Comparison of ENCODE assay signal across 16 mouse cellular contexts in genomic region chr2:118752792-118753108, GRCm38 (mm10). TPM values are rescaled to one million over a fixed set of nuclear protein-coding genes. Genes with fewer than 3 reads are reported as not detected.
DNase-seq lines count a peak whose midpoint lies in the region; ATAC-seq lines count a peak whose summit lies in the region.
"Had no signal": no experiment of that assay in that cellular context is flagged by ENCODE, and none has a peak within 500 bp of the region (broad histone marks: within the 10 kb centered on the region; RNA-seq: fewer than 3 reads in every experiment).

No protein-coding gene starts in this region.

- 61% methylated on average over 4 of the region's 4 CpGs for WGBS in stomach, embryonic 15.5 days
- WGBS in forebrain, embryonic 11.5 days: 82% methylated on average over 4 of the region's 4 CpGs

- peak; percentile 47 for DNase-seq in liver
- no peak for DNase-seq in cerebellum, adult 9-10 months
- no peak for DNase-seq in forebrain, embryonic 11.5 days (ENCODE audit: low spot score)
- DNase-seq: adrenal gland, postnatal 36 days; gastrocnemius, postnatal 14 days; kidney, postnatal 36 days; right cerebral cortex, postnatal 4 days had no signal

- H3K4me2 ChIP-seq in stomach, embryonic 15.5 days: no peak overlapping the region
- no peak overlapping the region for H3K4me2 ChIP-seq in forebrain, embryonic 11.5 days (ENCODE audit: low read depth, low read length, severe bottlenecking)
- H3K4me2 ChIP-seq: forebrain, embryonic 15.5 days; lung, embryonic 15.5 days had no signal

- no peak for ATAC-seq in erythroblast, adult 5-6 weeks (replicated peaks; ENCODE audit: low FRiP score, poor library complexity, severe bottlenecking)
- ATAC-seq in megakaryocyte, adult 5-6 weeks (ENCODE audit: poor library complexity, severe bottlenecking): no peak
- ATAC-seq in stomach, embryonic 15.5 days (ENCODE audit: insufficient read depth, low FRiP score, low read depth): no peak
- no peak for ATAC-seq in forebrain, embryonic 11.5 days (replicated peaks; ENCODE audit: low FRiP score)
- ATAC-seq: forebrain, embryonic 15.5 days; hindbrain, postnatal 0 days had no signal

- H3K9me3 ChIP-seq in erythroblast, embryonic 14.5 days (ENCODE audit: control insufficient read depth, low read length): no peaks in the 10 kb centered on the region
- no peaks in the 10 kb centered on the region for H3K9me3 ChIP-seq in megakaryocyte, embryonic 14.5 days
- H3K9me3 ChIP-seq in stomach, embryonic 15.5 days: no peaks in the 10 kb centered on the region
- H3K9me3 ChIP-seq in forebrain, embryonic 11.5 days (ENCODE audit: control insufficient read depth, low read length): no peaks in the 10 kb centered on the region
- H3K9me3 ChIP-seq: forebrain, embryonic 15.5 days; lung, embryonic 15.5 days had no signal

- peak overlapping the region; percentile 65 for H3K27ac ChIP-seq in stomach, embryonic 15.5 days
- H3K27ac ChIP-seq in forebrain, embryonic 11.5 days (ENCODE audit: low read depth, low read length): no peak overlapping the region
- H3K27ac ChIP-seq: forebrain, embryonic 15.5 days; hindbrain, postnatal 0 days; left cerebral cortex, adult 2 months; lung, embryonic 15.5 days had no signal

- peak overlapping the region; percentile 21 for H3K4me3 ChIP-seq in erythroblast, embryonic 14.5 days (replicated peaks)
- H3K4me3 ChIP-seq in megakaryocyte, embryonic 14.5 days (replicated peaks): peak overlapping the region; percentile 86
- no peak overlapping the region for H3K4me3 ChIP-seq in stomach, embryonic 15.5 days (replicated peaks)
- H3K4me3 ChIP-seq in forebrain, embryonic 11.5 days (ENCODE audit: low read depth, low read length): no peak overlapping the region
- H3K4me3 ChIP-seq: forebrain, embryonic 15.5 days; left cerebral cortex, adult 2 months; lung, embryonic 15.5 days had no signal

- H3K27me3 ChIP-seq in erythroblast, embryonic 14.5 days (ENCODE audit: control insufficient read depth): no peaks in the 10 kb centered on the region; the same call in 1 of the 2 replicates
- no peaks in the 10 kb centered on the region for H3K27me3 ChIP-seq in megakaryocyte, embryonic 14.5 days (replicated peaks)
- no peaks in the 10 kb centered on the region for H3K27me3 ChIP-seq in stomach, embryonic 15.5 days (replicated peaks)
- H3K27me3 ChIP-seq in forebrain, embryonic 11.5 days (ENCODE audit: control insufficient read depth, insufficient read depth, low read length): peaks cover 2% of the 10 kb centered on the region; the same call in 1 of the 2 replicates
- H3K27me3 ChIP-seq: forebrain, embryonic 15.5 days; lung, embryonic 15.5 days had no signal

- H3K36me3 ChIP-seq in erythroblast, embryonic 14.5 days (ENCODE audit: control insufficient read depth): peaks cover 50% of the 10 kb centered on the region
- H3K36me3 ChIP-seq in megakaryocyte, embryonic 14.5 days (replicated peaks; ENCODE audit: low read length): peaks cover 85% of the 10 kb centered on the region
- no peaks in the 10 kb centered on the region for H3K36me3 ChIP-seq in stomach, embryonic 15.5 days
- H3K36me3 ChIP-seq in forebrain, embryonic 11.5 days (ENCODE audit: control insufficient read depth, insufficient read depth, low read length): no peaks in the 10 kb centered on the region
- H3K36me3 ChIP-seq: forebrain, embryonic 15.5 days; lung, embryonic 15.5 days had no signal

- H3K9ac ChIP-seq in stomach, embryonic 15.5 days: no peak overlapping the region
- H3K9ac ChIP-seq in forebrain, embryonic 11.5 days (ENCODE audit: low read length): no peak overlapping the region
- H3K9ac ChIP-seq: forebrain, embryonic 15.5 days; lung, embryonic 15.5 days had no signal

- H3K4me1 ChIP-seq in erythroblast, embryonic 14.5 days (ENCODE audit: control insufficient read depth): peaks cover 67% of the 10 kb centered on the region
- peaks cover 90% of the 10 kb centered on the region for H3K4me1 ChIP-seq in megakaryocyte, embryonic 14.5 days
- H3K4me1 ChIP-seq in stomach, embryonic 15.5 days: 0 out of 2 replicates have a peak, but pooled peaks cover 4% of the 10 kb centered on the region
- peaks cover 12% of the 10 kb centered on the region for H3K4me1 ChIP-seq in forebrain, embryonic 11.5 days (replicated peaks; ENCODE audit: control insufficient read depth, insufficient read depth, low read length)

RNA-seq across cellular contexts. Expression of gene Inafm2, which starts 7.2 kb away (rescaled TPM):
- polyA plus RNA-seq in erythroblast, embryonic 14.5 days (2012): 2.5 and 3.0 TPM in 2 replicates
- total RNA-seq in erythroblast, adult 5-6 weeks (2015; ENCODE audit: low replicate concordance): 6.5 and 10.4 TPM in 2 replicates
- 3.5 and 4.6 TPM in 2 replicates for total RNA-seq in erythroblast, adult 5-6 weeks (2017; ENCODE audit: low replicate concordance)
- polyA plus RNA-seq in megakaryocyte, embryonic 14.5 days (2012; ENCODE audit: insufficient read depth, low replicate concordance): 374 and 820 TPM in 2 replicates
- total RNA-seq in megakaryocyte, adult 5-6 weeks (2015): 12.0 and 15.3 TPM in 2 replicates
- total RNA-seq in megakaryocyte, adult 5-6 weeks (2017): 10.6 and 11.2 TPM in 2 replicates
- 22.6 and 23.1 TPM in 2 replicates for polyA plus RNA-seq in stomach, embryonic 15.5 days (2015; fragmentation: Nextera tagmentation; extraction: Ambion mirVana)
- polyA plus RNA-seq in forebrain, embryonic 11.5 days (2014; fragmentation: Nextera tagmentation; extraction: Ambion mirVana): 28.6 and 30.4 TPM in 2 replicates

RNA-seq across cellular contexts. Expression of gene Ccdc9b, which starts 9.7 kb away (rescaled TPM):
- polyA plus RNA-seq in erythroblast, embryonic 14.5 days (2012): not detected in 2 replicates
- total RNA-seq in erythroblast, adult 5-6 weeks (2015; ENCODE audit: low replicate concordance): not detected in 2 replicates
- total RNA-seq in erythroblast, adult 5-6 weeks (2017; ENCODE audit: low replicate concordance): 0.17 TPM in 1 of 2 replicates, not detected in the other
- polyA plus RNA-seq in megakaryocyte, embryonic 14.5 days (2012; ENCODE audit: insufficient read depth, low replicate concordance): 0.57 TPM in 1 of 2 replicates, not detected in the other
- 0.16 TPM in 1 of 2 replicates, not detected in the other for total RNA-seq in megakaryocyte, adult 5-6 weeks (2015)
- 0.44 and 0.53 TPM in 2 replicates for total RNA-seq in megakaryocyte, adult 5-6 weeks (2017)
- polyA plus RNA-seq in stomach, embryonic 15.5 days (2015; fragmentation: Nextera tagmentation; extraction: Ambion mirVana): 1.4 and 1.5 TPM in 2 replicates
- 0.36 and 0.87 TPM in 2 replicates for polyA plus RNA-seq in forebrain, embryonic 11.5 days (2014; fragmentation: Nextera tagmentation; extraction: Ambion mirVana)

RNA-seq across cellular contexts. Expression of gene Phgr1, which starts 19.8 kb away (rescaled TPM):
- polyA plus RNA-seq in erythroblast, embryonic 14.5 days (2012): not detected in 2 replicates
- total RNA-seq in erythroblast, adult 5-6 weeks (2015; ENCODE audit: low replicate concordance): not detected in 2 replicates
- not detected in 2 replicates for total RNA-seq in erythroblast, adult 5-6 weeks (2017; ENCODE audit: low replicate concordance)
- polyA plus RNA-seq in megakaryocyte, embryonic 14.5 days (2012; ENCODE audit: insufficient read depth, low replicate concordance): 17.2 and 54.9 TPM in 2 replicates
- total RNA-seq in megakaryocyte, adult 5-6 weeks (2015): not detected in 2 replicates
- not detected in 2 replicates for total RNA-seq in megakaryocyte, adult 5-6 weeks (2017)
- polyA plus RNA-seq in stomach, embryonic 15.5 days (2015; fragmentation: Nextera tagmentation; extraction: Ambion mirVana): 28.1 and 31.4 TPM in 2 replicates
- polyA plus RNA-seq in forebrain, embryonic 11.5 days (2014; fragmentation: Nextera tagmentation; extraction: Ambion mirVana): not detected in 2 replicates
- total RNA-seq: adrenal gland, postnatal 36 days; gastrocnemius, postnatal 14 days; hindbrain, postnatal 0 days; left cerebral cortex, adult 2 months had no signal
- polyA plus RNA-seq: forebrain, embryonic 15.5 days; hindbrain, postnatal 0 days; lung, embryonic 15.5 days had no signal

RNA-seq across cellular contexts. Expression of gene Plcb2, which starts 24.5 kb away (rescaled TPM):
- polyA plus RNA-seq in erythroblast, embryonic 14.5 days (2012): 0.07 and 0.16 TPM in 2 replicates
- 30.7 and 38.9 TPM in 2 replicates for total RNA-seq in erythroblast, adult 5-6 weeks (2015; ENCODE audit: low replicate concordance)
- total RNA-seq in erythroblast, adult 5-6 weeks (2017; ENCODE audit: low replicate concordance): 13.7 and 17.6 TPM in 2 replicates
- 14.4 and 25.8 TPM in 2 replicates for polyA plus RNA-seq in megakaryocyte, embryonic 14.5 days (2012; ENCODE audit: insufficient read depth, low replicate concordance)
- 48.2 and 48.4 TPM in 2 replicates for total RNA-seq in megakaryocyte, adult 5-6 weeks (2015)
- total RNA-seq in megakaryocyte, adult 5-6 weeks (2017): 38.1 and 46.9 TPM in 2 replicates
- polyA plus RNA-seq in stomach, embryonic 15.5 days (2015; fragmentation: Nextera tagmentation; extraction: Ambion mirVana): 1.5 and 1.8 TPM in 2 replicates
- 0.33 and 0.45 TPM in 2 replicates for polyA plus RNA-seq in forebrain, embryonic 11.5 days (2014; fragmentation: Nextera tagmentation; extraction: Ambion mirVana)

RNA-seq across cellular contexts. Expression of gene Disp2, which starts 26.8 kb away (rescaled TPM):
- polyA plus RNA-seq in erythroblast, embryonic 14.5 days (2012): 0.02 TPM in 1 of 2 replicates, not detected in the other
- total RNA-seq in erythroblast, adult 5-6 weeks (2015; ENCODE audit: low replicate concordance): not detected in 2 replicates
- 0.14 TPM in 1 of 2 replicates, not detected in the other for total RNA-seq in erythroblast, adult 5-6 weeks (2017; ENCODE audit: low replicate concordance)
- 0.06 TPM in 1 of 2 replicates, not detected in the other for polyA plus RNA-seq in megakaryocyte, embryonic 14.5 days (2012; ENCODE audit: insufficient read depth, low replicate concordance)
- 0.02 TPM in 1 of 2 replicates, not detected in the other for total RNA-seq in megakaryocyte, adult 5-6 weeks (2015)
- total RNA-seq in megakaryocyte, adult 5-6 weeks (2017): not detected in 2 replicates
- polyA plus RNA-seq in stomach, embryonic 15.5 days (2015; fragmentation: Nextera tagmentation; extraction: Ambion mirVana): 2.8 and 3.3 TPM in 2 replicates
- polyA plus RNA-seq in forebrain, embryonic 11.5 days (2014; fragmentation: Nextera tagmentation; extraction: Ambion mirVana): 5.4 and 5.9 TPM in 2 replicates

Comparison
In these comparisons a context has a peak if more than half of its experiments do, and no peak if none do; other contexts are left out.
1. H3K4me3 ChIP-seq: peak in erythroblast, embryonic 14.5 days (single experiment) and megakaryocyte, embryonic 14.5 days (single experiment); none in stomach, embryonic 15.5 days (single experiment) and forebrain, embryonic 11.5 days (single experiment).
2. RNA of gene Inafm2, which starts 7.2 kb away (polyA plus RNA-seq): 374 to 820 TPM in megakaryocyte, embryonic 14.5 days; 28.6 to 30.4 TPM in forebrain, embryonic 11.5 days, 22.6 to 23.1 TPM in stomach, embryonic 15.5 days and 2.5 to 3.0 TPM in erythroblast, embryonic 14.5 days; every median in the first group is over 10 times any median in the second.
3. RNA of gene Phgr1, which starts 19.8 kb away (polyA plus RNA-seq): 28.1 to 31.4 TPM in stomach, embryonic 15.5 days and 17.2 to 54.9 TPM in megakaryocyte, embryonic 14.5 days; not detected in erythroblast, embryonic 14.5 days and not detected in forebrain, embryonic 11.5 days; every median in the first group is over 10 times any median in the second.